Mouse (Mus musculus): ENCODE data around the gene Rapgef2.

- TF ChIP-seq GATA1 (IDR thresholded peaks at IDR 0.05; ENCODE audit: low read length) (no peak), TAL1 (IDR thresholded peaks at IDR 0.05; ENCODE audit: low read length) (no peak)
Observed at GRCm38 (mm10) chr3:79287108-79287576, 825 bp upstream of the Rapgef2 start.
